In genomic region chr14:23407051-23407450, GRCm38 (mm10) we compare ENCODE assay signal across 20 mouse cellular contexts.
DNase-seq lines count a peak whose midpoint lies in the region; ATAC-seq lines count a peak whose summit lies in the region.
"Had no signal": no experiment of that assay in that cellular context is flagged by ENCODE, and none has a peak within 500 bp of the region (broad histone marks: within the 10 kb centered on the region; RNA-seq: fewer than 3 reads in every experiment).

No protein-coding gene starts in this region.

- no peak for DNase-seq in frontal cortex, postnatal 14 days (ENCODE audit: low spot score in 2 of 2)
- DNase-seq in right cerebral cortex, adult 18-20 months: peak; percentile 29
- no peak for DNase-seq in right cerebral cortex, postnatal 14 days
- no peak for DNase-seq in urinary bladder, postnatal 4 days (ENCODE audit: low spot score in 2 of 2)
- DNase-seq: adrenal gland, adult 8-10 months; adrenal gland, postnatal 14 days; adrenal gland, postnatal 36 days; B cell, adult 2 months; cerebellum, adult 11 months; cerebellum, adult 18-20 months; cerebellum, adult 8-10 months; cerebellum, adult 9-11 months; cerebellum, postnatal 14 days; forebrain, postnatal 0 days had no signal

- ATAC-seq in frontal cortex, adult (ENCODE audit: low TSS enrichment): peak; percentile 97
- ATAC-seq: activated CD4-positive, CD25-positive, alpha-beta regulatory T cell, adult 4 months; CD4-positive, CD25-positive, alpha-beta regulatory T cell, adult 4 months; forebrain, embryonic 13.5 days; forebrain, embryonic 15.5 days; forebrain, postnatal 0 days; Patski had no signal
